Mouse (Mus musculus) B cell, adult 62 days (primary cell): ENCODE data around the gene Chd5. TPM values are rescaled to one million over a fixed set of nuclear protein-coding genes. Genes with fewer than 3 reads are reported as not detected.

Source experiments
- total RNA-seq: library from RNA; stranded (reverse); gene quantifications from 4 replicates; pipeline ENCODE4 v1.2.4, GENCODE M21; 2023

Gene Chd5
- total RNA-seq, result 0.12 to 1.1 TPM (median 0.97 TPM) in 3 of 4 replicates, not detected in the other

DNA sequence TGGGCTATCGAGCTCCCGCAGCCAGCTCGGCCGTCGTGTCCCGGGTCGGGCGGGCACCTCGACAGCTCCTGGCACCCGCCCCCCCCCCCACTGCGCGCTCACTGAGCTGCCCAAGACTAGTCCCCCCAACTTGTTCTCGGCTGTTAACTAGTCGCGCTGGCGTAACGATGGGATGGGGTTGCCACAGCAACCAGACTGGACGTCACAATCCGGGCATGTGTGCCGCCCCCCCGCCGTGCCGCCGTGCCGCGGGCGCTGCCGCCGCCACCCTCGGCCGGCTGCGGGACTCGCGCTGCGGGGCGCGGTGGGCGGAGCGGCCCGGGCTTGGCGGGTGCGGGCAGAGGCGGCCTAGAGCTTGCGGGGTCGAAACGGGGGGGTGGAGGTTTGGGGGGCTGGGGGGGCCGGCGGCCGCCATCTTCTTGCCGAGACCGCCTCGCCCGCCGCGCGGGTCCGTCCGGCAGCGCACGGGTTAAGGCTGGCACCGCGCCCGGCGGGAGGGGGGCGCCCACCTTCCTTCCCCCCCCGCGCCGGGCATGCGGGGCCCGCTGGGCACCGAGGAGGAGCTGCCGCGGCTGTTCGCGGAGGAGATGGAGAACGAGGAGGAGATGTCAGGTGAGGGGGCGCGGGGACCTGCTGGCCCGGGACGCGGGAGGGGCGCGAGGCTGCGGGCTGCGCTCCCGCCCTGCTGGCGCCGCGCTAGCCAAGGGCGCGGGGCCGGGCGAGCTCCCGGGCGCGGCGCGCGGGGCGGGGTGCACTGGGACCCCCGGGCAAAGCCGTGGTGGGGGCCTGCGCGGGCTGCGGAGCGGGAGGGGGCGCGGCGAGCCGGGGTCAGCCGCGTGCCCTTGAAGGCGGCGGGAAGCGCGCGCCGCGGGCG is at the start of gene Chd5:
Chd5 (plus strand) TSS at position 233 of the 874 bp plus-strand sequence.

DNA sequence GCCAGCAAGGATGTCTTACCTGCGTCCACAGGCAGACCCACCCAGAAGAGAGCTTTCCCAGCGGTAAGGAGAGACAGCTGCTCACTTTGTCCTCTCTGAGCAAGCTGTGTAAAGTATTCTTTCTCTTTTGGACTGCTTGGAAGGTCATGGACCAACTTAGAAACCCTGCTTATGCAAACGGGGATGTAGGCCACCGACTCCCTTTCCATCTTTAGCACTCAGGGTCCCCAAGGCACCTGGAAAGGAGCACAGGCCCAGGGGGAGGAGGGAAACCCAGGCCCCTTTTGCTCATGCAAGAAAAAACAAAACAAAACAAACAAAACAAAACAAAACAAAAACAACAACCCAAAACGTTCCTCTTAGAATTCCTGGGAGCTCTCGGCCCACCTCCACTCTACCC is 46.9 kb upstream of the Chd5 start, which contains the start of gene Hes3:
Hes3 (minus strand) TSS at position 101 of the 400 bp plus-strand sequence.

DNA sequence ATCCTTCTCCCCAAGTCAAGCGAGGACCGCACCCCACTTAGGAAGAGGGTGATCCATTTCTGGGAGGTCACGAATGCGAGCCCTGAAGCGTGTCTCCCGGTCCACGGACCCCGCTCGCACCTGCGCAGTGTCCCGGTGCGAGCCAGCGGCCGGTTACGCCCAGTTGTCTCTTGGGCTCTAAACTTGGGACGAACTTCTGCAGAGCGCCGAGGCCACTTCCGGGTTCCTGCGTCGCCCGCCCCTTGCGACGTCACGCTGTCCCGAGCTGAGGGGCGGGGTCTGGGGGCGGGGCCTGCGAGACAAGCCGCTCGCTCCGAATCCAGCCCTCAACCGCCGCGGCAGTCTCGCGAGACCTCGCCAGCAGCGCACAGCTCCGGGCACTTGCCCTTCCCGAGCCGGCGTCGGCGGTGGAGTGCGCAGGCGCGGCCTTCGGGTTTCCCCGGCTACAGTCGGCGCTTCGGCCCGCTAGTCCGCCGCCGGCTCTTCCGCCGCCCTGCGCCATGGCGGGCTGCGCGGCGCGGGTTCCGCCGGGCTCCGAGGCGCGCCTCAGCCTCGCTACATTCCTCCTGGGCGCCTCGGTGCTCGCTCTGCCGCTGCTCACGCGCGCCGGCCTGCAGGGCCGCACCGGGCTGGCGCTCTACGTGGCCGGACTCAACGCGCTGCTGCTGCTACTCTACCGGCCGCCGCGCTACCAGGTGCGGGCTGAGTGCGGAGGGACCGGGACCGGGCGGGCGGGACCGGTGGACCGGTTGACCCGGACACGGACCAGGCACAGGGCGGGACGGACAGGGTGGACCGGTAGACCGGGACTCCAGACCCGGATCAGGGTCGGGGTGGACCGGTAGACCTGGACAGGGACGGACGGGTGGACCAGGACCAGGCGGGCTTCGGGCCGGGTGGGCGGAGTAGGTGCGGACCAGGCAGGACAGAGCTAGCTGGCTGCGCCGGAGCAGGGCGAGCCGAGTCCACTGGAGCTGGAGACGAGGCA is 41.3 kb upstream of the Chd5 start, which contains the start of gene Icmt:
Icmt (plus strand) TSS at position 354 of the 988 bp plus-strand sequence.

DNA sequence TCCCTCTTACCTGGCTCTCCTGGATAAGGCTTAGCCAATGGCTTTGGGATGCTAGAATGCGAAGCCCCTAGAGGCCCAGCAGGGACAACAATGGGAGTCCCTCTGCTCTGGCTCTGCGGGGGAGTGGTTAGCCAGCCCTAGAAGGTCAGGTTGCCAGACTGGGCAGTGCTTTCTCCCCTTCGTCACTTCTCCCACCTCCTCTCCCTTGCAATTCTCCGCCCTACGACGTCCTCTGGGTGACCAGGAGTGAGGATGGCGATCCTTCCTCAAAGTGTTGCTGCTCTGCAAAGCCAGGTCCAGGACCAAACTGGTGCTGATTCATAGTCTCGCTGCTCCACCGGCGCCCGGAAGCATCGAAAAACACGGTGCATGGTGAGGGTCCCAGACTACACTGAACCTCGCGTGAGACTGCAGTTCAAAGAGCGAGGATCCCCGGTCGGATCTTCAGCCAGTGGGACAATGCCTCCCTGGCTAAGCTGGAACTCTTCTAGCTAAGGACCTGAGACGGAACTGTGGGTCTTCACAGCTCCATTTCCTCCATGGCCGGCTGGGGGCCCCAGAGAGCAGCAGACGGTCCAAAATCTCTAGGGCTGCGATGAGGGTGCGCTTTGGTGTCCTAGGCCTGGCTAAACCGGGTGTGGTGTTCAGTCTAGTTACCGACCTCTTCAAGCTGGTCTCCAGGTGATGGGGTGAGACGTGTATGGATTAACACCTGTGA is 19.8 kb upstream of the Chd5 start, which contains the start of gene Rnf207:
Rnf207 (minus strand) TSS at position 477 of the 718 bp plus-strand sequence.

DNA sequence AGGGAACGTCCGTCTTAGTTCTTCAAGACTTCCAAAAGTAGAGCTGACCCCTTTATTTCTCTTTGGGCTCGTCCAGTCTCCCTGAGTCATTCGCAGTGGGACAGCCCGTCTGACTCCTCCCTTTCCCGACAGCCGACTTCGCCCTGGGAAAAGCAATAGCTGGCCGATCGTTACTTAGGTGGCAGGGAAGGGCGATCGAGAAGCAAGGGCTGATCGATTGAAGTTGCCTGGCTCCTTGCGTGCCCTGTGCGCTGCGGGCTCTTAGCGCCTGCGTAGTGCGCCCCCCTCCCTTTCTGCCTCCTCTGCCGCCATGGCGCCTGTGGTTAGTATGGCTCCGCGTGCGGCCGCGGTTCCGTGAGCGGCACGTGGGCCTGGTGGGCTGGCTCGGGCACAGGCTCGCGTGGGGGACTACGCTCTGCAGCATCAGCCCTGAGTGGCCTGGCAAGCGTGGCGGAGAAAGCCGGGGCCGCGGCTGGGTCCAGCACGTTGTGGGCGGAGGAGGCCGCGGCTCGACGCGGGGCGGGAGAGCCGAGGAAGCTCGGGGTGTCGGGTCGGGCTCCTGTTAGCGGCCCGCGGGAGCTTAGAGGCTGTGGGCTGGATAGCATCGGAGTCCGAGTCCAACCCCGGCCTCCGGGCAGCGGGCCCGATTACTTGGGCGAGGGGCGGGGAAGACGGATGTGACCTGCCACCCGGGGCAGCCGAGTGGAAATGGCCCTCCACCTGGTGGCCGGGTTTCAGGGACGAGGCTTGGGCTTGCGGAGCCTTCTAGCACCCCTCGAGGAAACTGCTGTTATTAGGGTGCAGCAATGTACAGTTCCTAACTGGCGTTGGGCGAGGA is 12.7 kb upstream of the Chd5 start, which contains the start of gene Rpl22:
Rpl22 (plus strand) TSS at position 169 of the 838 bp plus-strand sequence.

Other genes starting within 250 kb of the Chd5 start
- 0.56 TPM in 1 of 4 replicates, not detected in the others for gene Tnfrsf25, start 222.7 kb upstream of the Chd5 start, total RNA-seq
- 0.92 to 1.9 TPM (median 1.4 TPM) in 4 replicates for gene Espn, start 186.3 kb upstream of the Chd5 start, total RNA-seq
- gene Hes2, start 179.8 kb upstream of the Chd5 start, total RNA-seq, result not detected in 4 replicates
- gene Acot7, start 160.5 kb upstream of the Chd5 start, total RNA-seq, result 2.1 to 4.7 TPM (median 3.1 TPM) in 4 replicates
- gene Gpr153, start 64.4 kb upstream of the Chd5 start, total RNA-seq, result not detected in 4 replicates
- gene Hes3, start 47.0 kb upstream of the Chd5 start, total RNA-seq, result not detected in 4 replicates
- 25.4 to 30.7 TPM (median 26.1 TPM) in 4 replicates for gene Icmt, start 41.4 kb upstream of the Chd5 start, total RNA-seq
- 0.18 TPM in 1 of 4 replicates, not detected in the others for gene Rnf207, start 19.7 kb upstream of the Chd5 start, total RNA-seq
- 868 to 926 TPM (median 883 TPM) in 4 replicates for gene Rpl22, start 12.9 kb upstream of the Chd5 start, total RNA-seq
- gene Nphp4, start 138.1 kb downstream of the Chd5 start, total RNA-seq, result 2.7 to 4.8 TPM (median 3.3 TPM) in 4 replicates
- 77.8 to 91.7 TPM (median 87.7 TPM) in 4 replicates for gene Kcnab2, start 139.2 kb downstream of the Chd5 start, total RNA-seq